Mouse (Mus musculus) CH12.LX (cell line): ENCODE results near the gene Pdk2.

ENCODE experiments used
- CTCF ChIP-seq, 2 experiments: IDR thresholded peaks in 1 of 2; conservative IDR thresholded peaks in 1 of 2; 2 replicates each; pipeline ENCODE4 v1.5.1; 2011 to 2012; ENCODE audit warnings: low read depth in 2 of 2, low read length in 2 of 2, improper control_type of control experiment in 1 of 2, inconsistent platforms in 1 of 2, mild to moderate bottlenecking in 1 of 2, moderate library complexity in 1 of 2
- HCFC1 ChIP-seq: IDR thresholded peaks from 2 replicates; pipeline ENCODE4 v1.6.1; 2012; ENCODE audit warnings: low read depth, mild to moderate bottlenecking, inconsistent platforms, low read length, improper control_type of control experiment
- POLR2AphosphoS2 ChIP-seq: IDR thresholded peaks from 2 replicates; pipeline ENCODE4 v1.6.1; 2011; ENCODE audit warnings: low read depth, low read length, improper control_type of control experiment

DNA sequence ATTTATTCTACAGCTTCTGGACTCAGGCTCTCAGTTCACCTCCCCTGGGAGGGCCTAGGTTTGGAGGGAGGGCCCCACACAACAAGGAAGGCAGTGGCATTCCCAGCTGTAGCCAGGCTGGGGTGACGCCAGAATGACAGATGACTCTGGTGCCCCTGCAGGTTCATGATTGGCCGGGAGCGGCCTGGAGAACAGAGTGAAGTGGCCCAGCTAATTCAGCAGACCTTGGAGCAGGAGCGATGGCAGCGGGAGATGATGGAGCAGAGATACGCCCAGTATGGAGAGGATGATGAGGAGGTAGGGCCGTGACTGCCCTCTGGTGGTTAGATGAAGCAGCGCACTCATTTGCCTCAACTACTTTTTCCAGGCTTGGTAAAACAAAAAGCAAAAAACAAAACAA, 40.1 kb downstream of the Pdk2 start:
- TF ChIP-seq CTCF (conservative IDR thresholded peaks at IDR 0.05 in 1 of 2, IDR thresholded peaks at IDR 0.05 in 1 of 2; ENCODE audit: low read depth in 2 of 2, low read length in 2 of 2) (peak; percentile 96 to 98), HCFC1 (no peak), POLR2AphosphoS2 (no peak)
